10 mouse cellular contexts compared by ENCODE assay signal in genomic region chr2:29648956-29649794, GRCm38 (mm10). TPM values are rescaled to one million over a fixed set of nuclear protein-coding genes. Genes with fewer than 3 reads are reported as not detected.
A peak's percentile ranks its signal among the peaks of the same experiment; 100 is the strongest.
DNase-seq lines count a peak whose midpoint lies in the region; ATAC-seq lines count a peak whose summit lies in the region.
"Had no signal": no experiment of that assay in that cellular context is flagged by ENCODE, and none has a peak within 500 bp of the region (broad histone marks: within the 10 kb centered on the region; RNA-seq: fewer than 3 reads in every experiment).

No protein-coding gene starts in this region.

- H3K9ac ChIP-seq in kidney, embryonic 14.5 days (ENCODE audit: low read depth, low read length) = no peak overlapping the region

- no peak overlapping the region for H3K4me2 ChIP-seq in kidney, embryonic 14.5 days (replicated peaks; ENCODE audit: low read depth, low read length)

- no peaks in the 10 kb centered on the region for H3K27me3 ChIP-seq in kidney, embryonic 14.5 days (ENCODE audit: control insufficient read depth, insufficient read depth, low read length)
- H3K27me3 ChIP-seq in forebrain, embryonic 10.5 days (ENCODE audit: poor library complexity, severe bottlenecking) = no peaks in the 10 kb centered on the region

- no peaks in the 10 kb centered on the region for H3K4me1 ChIP-seq in kidney, embryonic 14.5 days (ENCODE audit: control insufficient read depth, insufficient read depth, low read length)
- peaks cover 34% of the 10 kb centered on the region for H3K4me1 ChIP-seq in forebrain, embryonic 10.5 days

- no peaks in the 10 kb centered on the region for H3K36me3 ChIP-seq in kidney, embryonic 14.5 days (ENCODE audit: control insufficient read depth, insufficient read depth, low read length)
- peaks cover 11% of the 10 kb centered on the region for H3K36me3 ChIP-seq in forebrain, embryonic 10.5 days (replicated peaks)

- no peak overlapping the region for H3K4me3 ChIP-seq in kidney, embryonic 14.5 days (ENCODE audit: low read length)
- H3K4me3 ChIP-seq in forebrain, embryonic 10.5 days = no peak overlapping the region

- no peak overlapping the region; the same call in 1 of the 2 replicates for H3K27ac ChIP-seq in kidney, embryonic 14.5 days (ENCODE audit: low read depth, low read length)
- H3K27ac ChIP-seq in forebrain, embryonic 10.5 days = no peak overlapping the region

- peak; percentile 34 to 45 for DNase-seq in kidney, adult 8-10 months
- DNase-seq in induced T-regulatory cell, adult 2 months (ENCODE audit: low read depth) = peak; percentile 67
- DNase-seq in embryo, embryonic 10 days (ENCODE audit: low spot score) = no peak
- DNase-seq in right cerebral cortex, adult 18-20 months = no peak
- DNase-seq in forebrain, embryonic 10.5 days (ENCODE audit: extremely low spot score, low spot score) = no peak
- DNase-seq: cerebellum, adult 18-20 months; right cerebral cortex, postnatal 4 days had no signal

- no peak for ATAC-seq in kidney, embryonic 14.5 days (ENCODE audit: low FRiP score, low TSS enrichment)
- ATAC-seq in activated CD4-positive, CD25-positive, alpha-beta regulatory T cell, adult 4 months = peak; percentile 53
- ATAC-seq in megakaryocyte progenitor cell, adult 5-6 weeks (replicated peaks; ENCODE audit: poor library complexity) = peak; percentile 72

- H3K9me3 ChIP-seq in kidney, embryonic 14.5 days (ENCODE audit: control insufficient read depth, low read length) = no peaks in the 10 kb centered on the region
- H3K9me3 ChIP-seq in forebrain, embryonic 10.5 days = no peaks in the 10 kb centered on the region

- 79% methylated on average over 6 of the region's 6 CpGs for WGBS in kidney, embryonic 14.5 days
- 89% methylated on average over 6 of the region's 6 CpGs for WGBS in forebrain, embryonic 10.5 days

RNA-seq across cellular contexts. Expression of gene Rapgef1, which starts 29.7 kb away (rescaled TPM):
- 11.2 and 16.6 TPM in 2 replicates for polyA plus RNA-seq in kidney, embryonic 14.5 days (2014; fragmentation: Nextera tagmentation; extraction: Ambion mirVana)
- 10 to 100 TPM; 21.9 to 24.0 TPM for polyA plus RNA-seq in activated CD4-positive, CD25-positive, alpha-beta regulatory T cell, adult 4 months (2017; shearing (Covaris generic))
- total RNA-seq in megakaryocyte progenitor cell, adult 5-6 weeks (2015) = 19.4 and 21.7 TPM in 2 replicates
- total RNA-seq in megakaryocyte progenitor cell, adult 5-6 weeks (2017) = 22.9 and 24.9 TPM in 2 replicates
- 15.9 and 17.2 TPM in 2 replicates for polyA plus RNA-seq in forebrain, embryonic 10.5 days (2016; fragmentation: Nextera tagmentation; extraction: Ambion mirVana)

Comparison
In these comparisons a context has a peak if more than half of its experiments do, and no peak if none do; other contexts are left out.
1. DNase-seq: peak in kidney, adult 8-10 months (2 of 2) and induced T-regulatory cell, adult 2 months (single experiment); none in embryo, embryonic 10 days (single experiment), right cerebral cortex, adult 18-20 months (single experiment) and forebrain, embryonic 10.5 days (single experiment).